ENCODE assay signal across 9 mouse cellular contexts in genomic region chr14:74913381-74914230, GRCm38 (mm10). TPM values are rescaled to one million over a fixed set of nuclear protein-coding genes. Genes with fewer than 3 reads are reported as not detected.
A peak's percentile ranks its signal among the peaks of the same experiment; 100 is the strongest.
DNase-seq lines count a peak whose midpoint lies in the region; ATAC-seq and TF ChIP-seq lines count a peak whose summit lies in the region.
"Had no signal": no experiment of that assay in that cellular context is flagged by ENCODE, and none has a peak within 500 bp of the region (broad histone marks: within the 10 kb centered on the region; RNA-seq: fewer than 3 reads in every experiment).

No protein-coding gene starts in this region.

- H3K79me2 ChIP-seq in heart, adult 2 months (replicated peaks; ENCODE audit: control insufficient read depth, insufficient read depth, low read length): peaks cover 6% of the 10 kb centered on the region

- TF ChIP-seq POLR2A in heart, adult 2 months (IDR thresholded peaks at IDR 0.05; ENCODE audit: insufficient read depth, low read depth, low read length): 0 out of 2 replicates have a peak, but pooled peaks have one; percentile 19

- no peaks in the 10 kb centered on the region for H3K27me3 ChIP-seq in heart, adult 2 months (ENCODE audit: control insufficient read depth, insufficient read depth, low read length)
- H3K27me3 ChIP-seq in heart, embryonic 11.5 days (ENCODE audit: control insufficient read depth, insufficient read depth, low read length): no peaks in the 10 kb centered on the region
- H3K27me3 ChIP-seq: CH12.LX had no signal

- no peak for ATAC-seq in heart, embryonic 11.5 days (replicated peaks; ENCODE audit: insufficient number of reproducible peaks, low FRiP score, low TSS enrichment)
- peak; percentile 38 for ATAC-seq in megakaryocyte progenitor cell, adult 5-6 weeks (replicated peaks; ENCODE audit: poor library complexity)

- peaks cover 14% of the 10 kb centered on the region for H3K36me3 ChIP-seq in heart, adult 2 months (ENCODE audit: control insufficient read depth, insufficient read depth, low read length)
- H3K36me3 ChIP-seq in heart, embryonic 11.5 days (ENCODE audit: control insufficient read depth, insufficient read depth, low read length): no peaks in the 10 kb centered on the region

- H3K4me2 ChIP-seq in heart, embryonic 11.5 days: no peak overlapping the region

- 0 out of 2 replicates have a peak, but pooled peaks have one; percentile 28 for TF ChIP-seq EP300 in heart, adult 2 months (IDR thresholded peaks at IDR 0.05; ENCODE audit: insufficient read depth, low read depth, low read length)

- H3K27ac ChIP-seq in heart, adult 2 months: peak overlapping the region; percentile 61
- no peak overlapping the region for H3K27ac ChIP-seq in heart, embryonic 11.5 days (ENCODE audit: low read depth, low read length)

- no peaks in the 10 kb centered on the region for H3K9me3 ChIP-seq in heart, embryonic 11.5 days (replicated peaks; ENCODE audit: control insufficient read depth, low read length)

- peak; percentile 45 to 46 for DNase-seq in heart, adult 2 months
- DNase-seq in adrenal gland, postnatal 14 days: peak; percentile 56
- peak; percentile 53 for DNase-seq in kidney, adult 11 months
- no peak for DNase-seq in cerebellum, postnatal 25 days
- no peak for DNase-seq in left cerebral cortex, adult 18-20 months (ENCODE audit: low spot score in 2 of 2)
- no peak for DNase-seq in layer of hippocampus, adult 18-20 months (ENCODE audit: low spot score in 2 of 2)

- intact Hi-C loops in heart, adult 2 months (cut with DNase I): loop anchor here (1.0 kb wide), 1 partner anchor 30 kb away; no protein-coding TSS in a partner anchor

- 41% methylated on average over 20 of the region's 20 CpGs for WGBS in heart, adult 2 months
- WGBS in heart, embryonic 11.5 days (ENCODE audit: insufficient replicate concordance): 79% methylated on average over 20 of the region's 20 CpGs

- H3K4me3 ChIP-seq in heart, adult 2 months: peak overlapping the region; percentile 26; the same call in 1 of the 2 replicates
- no peak overlapping the region for H3K4me3 ChIP-seq in heart, embryonic 11.5 days (ENCODE audit: low read depth, low read length)

- TF ChIP-seq CTCF in heart, adult 2 months (IDR thresholded peaks at IDR 0.05): no peak

- peaks cover 43% of the 10 kb centered on the region for H3K4me1 ChIP-seq in heart, adult 2 months (ENCODE audit: control insufficient read depth, insufficient read depth, low read length)
- H3K4me1 ChIP-seq in heart, embryonic 11.5 days (ENCODE audit: control insufficient read depth, insufficient read depth, low read length): peaks cover 26% of the 10 kb centered on the region

- peak overlapping the region; percentile 0; the same call in 1 of the 2 replicates for H3K9ac ChIP-seq in heart, adult 2 months (ENCODE audit: low read depth, low read length)
- no peak overlapping the region for H3K9ac ChIP-seq in heart, embryonic 11.5 days (ENCODE audit: low read depth, low read length)

RNA-seq across cellular contexts. Expression of gene Lrch1, which starts 34.1 kb away (rescaled TPM):
- total RNA-seq in heart, adult 2 months (2021): 10 to 100 TPM; 14.8 to 17.1 TPM
- 7.5 and 10.7 TPM in 2 replicates for polyA plus RNA-seq in heart, adult 2 months (2012; rRNA removed)
- polyA plus RNA-seq in heart, embryonic 11.5 days (2014; fragmentation: Nextera tagmentation; extraction: Ambion mirVana): 10.0 and 11.1 TPM in 2 replicates
- total RNA-seq in adrenal gland, postnatal 14 days (2021): 14.6 and 17.3 TPM in 2 replicates
- 12.1 and 14.3 TPM in 2 replicates for total RNA-seq in megakaryocyte progenitor cell, adult 5-6 weeks (2015)
- total RNA-seq in megakaryocyte progenitor cell, adult 5-6 weeks (2017): 9.3 and 11.3 TPM in 2 replicates
- total RNA-seq in left cerebral cortex, adult 18-20 months (2021): 10 to 100 TPM; 14.4 to 15.0 TPM
- 10 to 100 TPM; 20.4 to 23.1 TPM for total RNA-seq in layer of hippocampus, adult 18-20 months (2021)

Comparison
In these comparisons a context has a peak if more than half of its experiments do, and no peak if none do; other contexts are left out.
1. DNase-seq: peak in heart, adult 2 months (2 of 2), adrenal gland, postnatal 14 days (single experiment) and kidney, adult 11 months (single experiment); none in cerebellum, postnatal 25 days (0 of 2), left cerebral cortex, adult 18-20 months (0 of 2) and layer of hippocampus, adult 18-20 months (0 of 2).